Mouse (Mus musculus): ENCODE measurements around the gene Jtb. TPM values are rescaled to one million over a fixed set of nuclear protein-coding genes. Genes with fewer than 3 reads are reported as not detected.

Jtb gene
- total RNA-seq (2017), result 51.4 and 52.9 TPM in 2 replicates

GRCm38 (mm10) chr3:90231507-90232333 is at the start of gene Jtb:
Gene Jtb, plus strand, starts transcription at chr3:90231597.
- ATAC-seq (replicated peaks; ENCODE audit: low read depth, poor library complexity, severe bottlenecking), result peak; percentile 97

DNA sequence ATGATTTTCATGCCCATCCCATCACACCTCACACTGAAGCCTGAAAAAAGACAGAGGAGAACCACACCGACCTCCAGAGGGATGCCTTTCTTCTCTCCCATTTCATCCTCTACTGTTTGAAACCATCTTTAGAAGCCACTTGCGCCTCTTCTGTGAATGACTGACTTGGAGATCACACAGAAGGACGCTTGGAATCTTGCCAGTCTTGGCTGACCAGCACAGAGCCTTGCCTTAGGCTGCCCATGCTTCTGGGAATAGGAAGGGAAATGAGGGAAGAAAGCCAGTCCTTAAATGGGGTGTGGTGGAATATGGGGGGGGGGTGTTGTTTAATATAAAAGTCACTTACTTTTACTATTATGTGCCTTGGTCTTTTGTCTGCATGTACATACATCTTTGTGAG is 47.8 kb upstream of the Jtb start:
- no peak for ATAC-seq (replicated peaks; ENCODE audit: low read depth, poor library complexity, severe bottlenecking)

DNA sequence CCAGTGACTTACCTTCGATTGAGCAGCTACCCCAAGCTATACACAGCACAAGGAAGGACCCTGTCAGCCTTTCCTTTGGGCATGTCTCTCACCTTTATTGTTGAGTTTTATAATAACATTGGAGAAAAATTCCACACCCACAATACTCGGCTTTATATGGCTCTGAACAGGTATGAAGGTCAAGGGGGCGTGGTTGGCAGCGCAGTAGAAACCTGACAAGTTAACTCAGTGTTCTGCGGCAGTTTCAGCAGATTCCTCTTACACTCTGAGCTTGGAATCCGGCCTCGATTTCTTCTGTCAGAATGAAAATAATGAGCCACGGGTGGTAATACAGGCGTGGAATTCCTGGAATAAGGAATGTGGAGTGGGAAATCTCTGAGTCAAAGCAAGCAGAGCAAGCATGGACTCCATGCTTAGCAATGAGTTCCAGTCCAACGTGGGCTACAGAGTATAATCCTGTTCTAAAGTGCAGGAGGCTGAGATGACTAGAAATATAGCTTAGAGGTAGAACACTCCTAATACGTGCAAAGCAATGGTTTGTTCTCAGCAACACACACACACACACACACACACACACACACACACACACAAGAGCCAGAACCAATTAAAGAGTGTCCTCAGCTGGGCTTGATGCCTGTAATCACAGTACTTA is 40.4 kb upstream of the Jtb start:
- no peak for ATAC-seq (replicated peaks; ENCODE audit: low read depth, poor library complexity, severe bottlenecking)

GRCm38 (mm10) chr3:90194759-90195158 is 36.6 kb upstream of the Jtb start:
- ATAC-seq (replicated peaks; ENCODE audit: low read depth, poor library complexity, severe bottlenecking), result no peak

GRCm38 (mm10) chr3:90195644-90196043 is 35.8 kb upstream of the Jtb start:
- no peak for ATAC-seq (replicated peaks; ENCODE audit: low read depth, poor library complexity, severe bottlenecking)

DNA sequence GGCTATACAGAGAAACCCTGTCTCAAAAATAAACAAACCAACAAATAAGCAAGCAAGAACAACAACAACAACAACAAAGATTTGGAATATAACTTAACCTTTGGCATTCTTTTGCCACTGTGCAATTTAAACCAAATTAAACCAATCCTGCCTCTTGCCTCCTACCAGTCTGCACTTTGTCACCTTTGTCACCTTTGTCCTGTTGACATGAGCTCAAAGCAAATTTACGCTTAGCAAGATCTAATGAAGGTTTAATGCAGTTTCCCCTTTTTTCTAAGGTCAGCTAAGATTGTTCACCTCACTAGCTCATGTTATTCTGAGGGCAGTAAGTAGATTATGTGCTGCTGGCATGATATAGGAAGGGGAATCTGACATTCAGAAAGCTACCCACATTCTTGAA is 33.8 kb upstream of the Jtb start:
- ATAC-seq (replicated peaks; ENCODE audit: low read depth, poor library complexity, severe bottlenecking), result no peak

DNA sequence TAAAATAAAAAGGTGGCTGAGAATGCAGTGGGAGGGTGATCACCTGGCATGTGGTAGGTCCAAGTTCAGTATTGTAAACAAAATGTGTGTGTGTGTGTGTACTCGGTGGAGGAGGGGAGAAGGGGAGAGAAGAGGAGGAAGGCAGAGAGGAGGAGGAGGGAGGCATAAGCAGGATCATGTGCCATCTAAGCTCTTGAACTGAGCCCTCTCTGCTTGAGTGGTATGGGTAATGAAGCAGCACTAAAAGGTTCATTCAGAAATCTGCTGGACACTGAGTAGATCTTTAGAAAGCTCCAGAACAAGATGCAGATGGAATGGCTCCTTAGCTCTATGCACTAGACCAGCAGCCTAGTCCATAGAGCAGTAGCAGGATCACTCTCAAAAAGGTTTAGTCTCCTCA is 28.5 kb upstream of the Jtb start:
- ATAC-seq (replicated peaks; ENCODE audit: low read depth, poor library complexity, severe bottlenecking), result no peak

DNA sequence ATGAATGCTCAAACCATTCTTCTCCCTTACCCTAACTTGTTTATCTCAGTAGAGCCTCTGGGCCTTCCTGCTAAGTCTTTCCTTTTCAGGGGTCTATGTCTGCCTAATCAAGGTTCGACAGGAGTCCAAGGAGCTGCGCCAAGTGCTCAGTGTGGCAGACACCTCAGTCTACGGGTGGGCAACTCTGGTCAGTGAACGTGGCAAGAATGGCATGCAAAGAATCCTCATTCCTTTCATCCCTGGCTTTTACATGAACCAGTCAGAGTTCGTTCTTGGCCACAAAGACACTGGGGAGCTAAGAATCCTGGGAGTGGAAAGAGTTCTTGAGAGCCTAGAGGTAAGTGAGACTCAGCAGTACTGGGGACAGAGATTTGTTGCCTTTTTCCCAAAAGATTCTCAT is 27.8 kb upstream of the Jtb start:
- no peak for ATAC-seq (replicated peaks; ENCODE audit: low read depth, poor library complexity, severe bottlenecking)

- ATAC-seq (replicated peaks; ENCODE audit: low read depth, poor library complexity, severe bottlenecking), result no peak
Observed at GRCm38 (mm10) chr3:90204582-90204981, 26.8 kb upstream of the Jtb start.

DNA sequence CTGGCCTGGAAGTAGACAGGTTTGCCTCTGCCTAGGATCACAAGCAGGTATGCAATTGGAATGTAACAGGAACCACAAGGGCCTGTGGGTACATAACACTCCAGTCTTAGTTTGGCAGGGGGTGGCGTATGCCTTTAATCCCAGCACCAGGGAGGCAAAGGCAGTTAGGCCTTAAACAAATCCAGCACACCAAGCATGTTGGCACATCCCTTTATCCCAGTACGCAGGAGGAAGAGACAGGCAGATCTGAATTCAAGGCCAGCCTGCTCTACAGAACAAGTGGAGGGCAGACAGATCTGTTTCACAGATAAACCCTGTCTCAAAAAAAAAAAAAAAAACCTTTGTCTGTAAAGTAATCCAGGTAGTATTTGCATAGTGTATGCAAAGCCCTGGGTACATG is 22.7 kb upstream of the Jtb start:
- ATAC-seq (replicated peaks; ENCODE audit: low read depth, poor library complexity, severe bottlenecking), result no peak

DNA sequence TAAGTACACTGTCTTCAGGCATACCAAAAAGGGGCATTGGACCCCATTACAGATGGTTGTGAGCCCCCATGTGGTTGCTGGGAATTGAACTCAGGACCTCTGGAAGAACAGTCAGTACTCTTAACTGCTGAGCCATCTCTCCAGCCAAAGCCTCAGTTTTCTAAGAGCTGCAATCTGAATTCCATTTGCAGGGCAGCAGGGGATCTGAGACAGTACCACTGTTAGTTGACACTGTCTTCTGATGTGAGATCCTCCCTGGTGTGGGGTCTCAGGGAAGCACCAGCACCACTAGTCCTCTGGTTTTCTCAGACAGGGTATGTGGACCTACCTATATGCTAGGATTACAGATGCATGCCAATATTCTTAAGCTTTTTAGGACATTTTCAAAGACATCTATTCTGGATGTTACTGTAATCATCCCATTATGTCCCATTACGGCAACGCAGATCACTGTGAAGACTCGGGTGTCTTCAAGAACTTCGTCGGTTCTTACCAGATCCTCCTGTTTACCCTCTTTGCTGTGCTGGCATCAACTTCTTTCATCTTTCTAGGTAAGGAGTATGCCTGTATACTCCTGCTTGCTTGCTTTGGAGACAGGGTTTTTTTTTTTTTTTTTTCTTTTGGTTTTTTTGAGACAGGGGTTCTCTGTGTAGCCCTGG is 21.4 kb upstream of the Jtb start:
- ATAC-seq (replicated peaks; ENCODE audit: low read depth, poor library complexity, severe bottlenecking), result no peak

GRCm38 (mm10) chr3:90211475-90212398 is 19.7 kb upstream of the Jtb start:
- ATAC-seq (replicated peaks; ENCODE audit: low read depth, poor library complexity, severe bottlenecking), result no peak

DNA sequence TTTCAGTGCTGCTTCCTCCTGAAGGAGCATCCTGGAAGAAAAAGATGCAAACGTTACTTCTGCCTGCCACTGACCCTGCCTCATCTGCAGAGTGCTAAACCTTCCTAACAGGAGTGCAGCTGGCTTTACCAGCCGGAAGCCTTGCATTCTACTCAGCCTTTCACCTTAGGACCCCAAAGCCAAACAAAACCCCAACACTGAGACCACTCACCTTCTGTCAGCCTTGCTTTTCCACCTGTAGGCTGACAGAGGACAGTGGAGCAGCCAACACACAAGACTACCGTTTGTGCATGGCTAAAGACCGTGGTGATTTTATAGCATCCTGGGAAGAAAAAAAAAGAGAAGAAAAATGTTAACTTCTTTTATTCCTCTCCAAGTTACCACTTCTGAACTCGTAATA is 18.7 kb upstream of the Jtb start:
- ATAC-seq (replicated peaks; ENCODE audit: low read depth, poor library complexity, severe bottlenecking), result no peak

DNA sequence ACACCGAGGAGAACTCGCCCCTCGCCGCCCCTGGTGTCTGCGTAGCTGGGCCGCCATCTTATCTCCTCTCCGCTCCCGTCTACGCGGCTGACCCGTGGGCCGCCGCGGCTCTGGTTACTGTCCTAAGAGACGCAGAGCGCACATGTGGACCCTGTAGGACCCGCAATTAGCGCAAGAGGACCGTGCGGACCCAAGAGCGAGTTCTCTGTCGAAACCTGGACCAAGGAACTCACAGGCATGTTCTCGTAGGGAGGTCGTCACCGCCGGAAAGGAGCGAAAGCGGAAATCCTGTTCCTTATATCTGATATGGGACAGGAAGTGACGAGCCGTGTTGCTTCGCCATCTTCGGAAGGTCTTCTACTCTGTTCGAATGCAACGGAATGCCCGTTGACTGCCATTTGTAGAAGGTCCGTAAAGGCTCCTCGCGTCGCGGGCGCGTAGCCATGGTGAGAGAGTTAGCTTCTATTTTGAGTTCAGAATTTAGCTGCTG is 18.0 kb upstream of the Jtb start, which contains the start of the genes Rps27 and Rab13:
Gene Rps27, minus strand, starts transcription at position 275 of the 490 bp plus-strand sequence.
Gene Rab13, plus strand, starts transcription at position 319 of the 490 bp plus-strand sequence.
- peak; percentile 95 for ATAC-seq (replicated peaks; ENCODE audit: low read depth, poor library complexity, severe bottlenecking)

GRCm38 (mm10) chr3:90213956-90214684 is 17.3 kb upstream of the Jtb start:
- ATAC-seq (replicated peaks; ENCODE audit: low read depth, poor library complexity, severe bottlenecking), result no peak

DNA sequence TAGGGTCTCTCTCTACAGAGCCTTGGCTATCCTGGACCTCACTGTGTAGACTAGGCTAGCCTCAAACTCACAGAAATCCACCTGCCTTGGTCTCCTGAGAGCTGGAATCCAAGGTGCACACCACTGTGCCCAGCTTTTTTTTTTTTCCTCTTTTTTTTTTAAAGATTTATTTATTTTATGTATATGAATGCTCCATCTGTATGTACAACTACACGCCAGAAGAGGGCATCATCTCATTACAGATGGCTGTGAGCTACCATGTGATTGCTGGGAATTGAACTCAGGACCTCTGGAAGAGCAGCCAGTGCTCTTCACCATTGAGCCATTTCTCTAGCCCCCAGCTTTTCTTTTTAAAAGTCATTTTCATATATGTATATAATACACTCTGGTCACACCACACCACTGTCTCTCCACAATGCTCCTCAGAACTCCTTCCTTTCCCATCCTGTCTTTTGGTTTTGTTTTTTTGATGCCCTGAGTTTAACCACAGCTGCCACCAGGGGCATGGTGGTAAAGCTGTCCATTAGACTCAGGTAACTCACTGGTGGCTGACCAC is 15.5 kb upstream of the Jtb start:
- ATAC-seq (replicated peaks; ENCODE audit: low read depth, poor library complexity, severe bottlenecking), result no peak

DNA sequence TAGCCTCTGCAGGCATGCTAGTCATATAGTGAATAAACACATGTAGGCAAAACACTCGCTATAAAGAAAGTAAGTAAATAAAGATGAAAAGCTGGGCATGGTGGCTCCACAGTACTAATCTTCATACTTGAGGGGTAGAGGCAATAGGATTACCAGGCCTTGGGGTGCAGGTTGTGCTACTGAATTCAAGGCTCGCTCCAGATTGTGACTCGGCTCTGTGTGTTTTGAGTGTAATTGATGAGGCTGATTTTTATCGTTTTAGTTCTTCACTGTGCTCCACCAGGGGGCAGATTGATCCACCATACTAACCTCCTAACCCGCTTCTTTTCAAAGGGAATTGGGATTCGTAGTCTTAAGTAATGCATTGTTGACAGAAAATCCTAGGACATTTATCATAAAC is 11.3 kb upstream of the Jtb start:
- ATAC-seq (replicated peaks; ENCODE audit: low read depth, poor library complexity, severe bottlenecking), result peak; percentile 60

DNA sequence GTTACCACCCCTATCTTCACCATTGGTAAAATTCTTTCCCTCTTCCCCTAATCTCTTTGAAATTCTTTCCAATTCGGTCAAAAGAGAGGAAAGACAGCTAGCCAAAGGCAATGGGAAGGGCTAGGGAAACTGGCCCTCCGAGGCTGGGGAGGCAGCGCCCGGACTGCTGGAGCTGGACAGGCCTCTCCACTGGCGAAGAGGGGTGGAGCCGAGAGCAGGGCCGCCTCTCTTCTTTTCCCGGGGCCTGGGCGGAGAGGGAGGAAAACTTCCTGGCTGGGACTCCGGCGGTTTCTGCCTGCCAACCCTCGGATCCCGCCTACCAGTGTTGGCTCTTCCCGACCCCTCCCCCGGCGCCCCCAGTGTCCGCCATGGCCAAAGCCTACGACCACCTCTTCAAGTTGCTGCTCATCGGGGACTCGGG is 10.9 kb upstream of the Jtb start:
- ATAC-seq (replicated peaks; ENCODE audit: low read depth, poor library complexity, severe bottlenecking), result peak; percentile 60

GRCm38 (mm10) chr3:90221123-90221522 is 10.3 kb upstream of the Jtb start:
- ATAC-seq (replicated peaks; ENCODE audit: low read depth, poor library complexity, severe bottlenecking), result no peak

Data from common myeloid progenitor, adult 5-6 weeks (primary cell).